Mouse (Mus musculus) MEL (cell line): ENCODE measurements around the gene Samsn1. TPM values are rescaled to one million over a fixed set of nuclear protein-coding genes. Genes with fewer than 3 reads are reported as not detected.

Experiments
- DNase-seq: peaks from one replicate; pipeline ENCODE4 v3.0.0; 2011; ENCODE audit warnings: low read depth, low spot score
- H3K27ac ChIP-seq: 2 replicates; pipeline ENCODE4 v1.5.1; 2012; ENCODE audit warnings: low read depth, mild to moderate bottlenecking, control low read depth, low read length, moderate library complexity; ENCODE audit not compliant: control insufficient read depth
- H3K27me3 ChIP-seq, 2 experiments: fragments of 150-350 bp in 1 of 2; sonication (generic) in 1 of 2; 2 replicates each; pipeline ENCODE4 v1.6.1; 2012; ENCODE audit warnings: low read length in 2 of 2, mild to moderate bottlenecking in 2 of 2, improper control_type of control experiment in 1 of 2, moderate library complexity in 1 of 2; ENCODE audit not compliant: insufficient read depth in 2 of 2, control insufficient read depth in 1 of 2
- H3K36me3 ChIP-seq, 2 experiments: 2 replicates each; pipeline ENCODE4 v1.6.1; 2012 to 2014; ENCODE audit warnings: low read length in 2 of 2, improper control_type of control experiment in 1 of 2, inconsistent platforms in 1 of 2, mild to moderate bottlenecking in 1 of 2; ENCODE audit not compliant: insufficient read depth in 2 of 2, control insufficient read depth in 1 of 2
- H3K4me1 ChIP-seq, 2 experiments: fragments of 150-350 bp in 1 of 2; sonication (generic) in 1 of 2; 2 replicates each; pipeline ENCODE4 v1.6.1; 2012; ENCODE audit warnings: low read length in 2 of 2, improper control_type of control experiment in 1 of 2, mild to moderate bottlenecking in 1 of 2; ENCODE audit not compliant: insufficient read depth in 2 of 2, control insufficient read depth in 1 of 2
- H3K4me3 ChIP-seq, 2 experiments: fragments of 150-350 bp in 1 of 2; sonication (generic) in 1 of 2; 2 replicates each; pipeline ENCODE4 v1.5.1; 2012; ENCODE audit warnings: low read depth in 2 of 2, low read length in 2 of 2, mild to moderate bottlenecking in 2 of 2, moderate library complexity in 2 of 2, control low read depth in 1 of 2, improper control_type of control experiment in 1 of 2; ENCODE audit not compliant: control insufficient read depth in 1 of 2, insufficient read depth in 1 of 2
- H3K79me2 ChIP-seq: 2 replicates; pipeline ENCODE4 v1.6.1; 2012; ENCODE audit warnings: mild to moderate bottlenecking, low read length, moderate library complexity; ENCODE audit not compliant: control insufficient read depth, poor library complexity, insufficient read depth
- H3K9ac ChIP-seq: 2 replicates; pipeline ENCODE4 v1.6.1; 2012; ENCODE audit warnings: low read depth, mild to moderate bottlenecking, control low read depth, low read length, moderate library complexity; ENCODE audit not compliant: control insufficient read depth, poor library complexity, severe bottlenecking
- H3K9me3 ChIP-seq: fragments of 150-350 bp; sonication (generic); replicated peaks from 2 replicates; pipeline ENCODE4 v1.6.1; 2012; ENCODE audit warnings: mild to moderate bottlenecking, low read length, improper control_type of control experiment, moderate library complexity; ENCODE audit not compliant: insufficient read depth
- BHLHE40 ChIP-seq: IDR thresholded peaks from 2 replicates; pipeline ENCODE4 v1.6.1; 2012; ENCODE audit warnings: low read depth, mild to moderate bottlenecking, inconsistent platforms, low read length, improper control_type of control experiment, borderline replicate concordance
- CHD1 ChIP-seq: IDR thresholded peaks from 2 replicates; pipeline ENCODE4 v1.6.1; 2012; ENCODE audit warnings: low read depth, mild to moderate bottlenecking, inconsistent platforms, low read length, improper control_type of control experiment
- CHD2 ChIP-seq: IDR thresholded peaks from 2 replicates; pipeline ENCODE4 v1.6.1; 2011; ENCODE audit warnings: low read length, improper control_type of control experiment
- CTCF ChIP-seq, 3 experiments: IDR thresholded peaks in 2 of 3; conservative IDR thresholded peaks in 1 of 3; 2 replicates each; pipeline ENCODE4 v1.5.1; 2011 to 2012; ENCODE audit warnings: low read length in 3 of 3, low read depth in 2 of 3, mild to moderate bottlenecking in 2 of 3, improper control_type of control experiment in 1 of 3, inconsistent platforms in 1 of 3, mixed read lengths in 1 of 3, moderate library complexity in 1 of 3; ENCODE audit not compliant: control insufficient read depth in 1 of 3, insufficient read depth in 1 of 3, poor library complexity in 1 of 3, severe bottlenecking in 1 of 3
- ELF1 ChIP-seq: IDR thresholded peaks from 2 replicates; pipeline ENCODE4 v1.6.1; 2014; ENCODE audit warnings: low read depth, mild to moderate bottlenecking, inconsistent platforms, low read length, improper control_type of control experiment, moderate library complexity
- EP300 ChIP-seq, 2 experiments: IDR thresholded peaks; 2 replicates each; pipeline ENCODE4 v1.6.1; 2011; ENCODE audit warnings: improper control_type of control experiment in 2 of 2, low read length in 2 of 2, low read depth in 1 of 2, mild to moderate bottlenecking in 1 of 2
- ETS1 ChIP-seq: IDR thresholded peaks from 2 replicates; pipeline ENCODE4 v1.6.1; 2012; ENCODE audit warnings: low read depth, mild to moderate bottlenecking, inconsistent platforms, low read length, improper control_type of control experiment, moderate library complexity
- GATA1 ChIP-seq: IDR thresholded peaks from 2 replicates; pipeline ENCODE4 v1.6.1; 2011; ENCODE audit warnings: low read depth, low read length, improper control_type of control experiment
- JUND ChIP-seq: IDR thresholded peaks from 2 replicates; pipeline ENCODE4 v1.6.1; 2011; ENCODE audit warnings: low read depth, mild to moderate bottlenecking, improper control_type of control experiment, low read length
- KAT2A ChIP-seq: conservative IDR thresholded peaks from 2 replicates; pipeline ENCODE4 v1.6.1; 2012; ENCODE audit warnings: low read depth, low read length, improper control_type of control experiment, inconsistent platforms
- MAZ ChIP-seq: IDR thresholded peaks from 2 replicates; pipeline ENCODE4 v1.6.1; 2012; ENCODE audit warnings: low read depth, mild to moderate bottlenecking, inconsistent platforms, low read length, improper control_type of control experiment
- MEF2A ChIP-seq: IDR thresholded peaks from 2 replicates; pipeline ENCODE4 v1.6.1; 2014; ENCODE audit warnings: low read depth, mild to moderate bottlenecking, inconsistent platforms, low read length, improper control_type of control experiment; ENCODE audit not compliant: poor library complexity, insufficient replicate concordance, severe bottlenecking; ENCODE audit errors: extremely low read depth
- MXI1 ChIP-seq: IDR thresholded peaks from 2 replicates; pipeline ENCODE4 v1.6.1; 2011; ENCODE audit warnings: mild to moderate bottlenecking, low read depth, low read length, improper control_type of control experiment
- RAD21 ChIP-seq: IDR thresholded peaks from 2 replicates; pipeline ENCODE4 v1.6.1; 2011; ENCODE audit warnings: mild to moderate bottlenecking, low read depth, low read length, improper control_type of control experiment
- RCOR1 ChIP-seq: IDR thresholded peaks from 2 replicates; pipeline ENCODE4 v1.6.1; 2012; ENCODE audit warnings: low read depth, mild to moderate bottlenecking, inconsistent platforms, low read length, improper control_type of control experiment
- SIN3A ChIP-seq: IDR thresholded peaks from 2 replicates; pipeline ENCODE4 v1.6.1; 2012; ENCODE audit warnings: low read length, improper control_type of control experiment, inconsistent platforms
- SMC3 ChIP-seq: IDR thresholded peaks from 2 replicates; pipeline ENCODE4 v1.6.1; 2011; ENCODE audit warnings: low read depth, low read length, improper control_type of control experiment
- TAL1 ChIP-seq: IDR thresholded peaks from 2 replicates; pipeline ENCODE4 v1.6.1; 2012; ENCODE audit warnings: mild to moderate bottlenecking, inconsistent platforms, low read length, moderate library complexity, mixed read lengths
- TBP ChIP-seq: IDR thresholded peaks from 2 replicates; pipeline ENCODE4 v1.8.0; 2011; ENCODE audit warnings: low read depth, low read length, improper control_type of control experiment
- TCF12 ChIP-seq: IDR thresholded peaks from 2 replicates; pipeline ENCODE4 v1.6.1; 2014; ENCODE audit warnings: low read depth, mild to moderate bottlenecking, inconsistent platforms, low read length, improper control_type of control experiment, moderate library complexity
- UBTF ChIP-seq: IDR thresholded peaks from 2 replicates; pipeline ENCODE4 v1.6.1; 2012; ENCODE audit warnings: low read depth, mild to moderate bottlenecking, inconsistent platforms, low read length, improper control_type of control experiment, moderate library complexity, borderline replicate concordance; ENCODE audit not compliant: insufficient read depth
- USF1 ChIP-seq: IDR thresholded peaks from 2 replicates; pipeline ENCODE4 v1.6.1; 2014; ENCODE audit warnings: low read depth, mild to moderate bottlenecking, inconsistent platforms, low read length, improper control_type of control experiment, moderate library complexity
- ZC3H11A ChIP-seq: IDR thresholded peaks from 2 replicates; pipeline ENCODE4 v1.6.1; 2012; ENCODE audit warnings: low read depth, mild to moderate bottlenecking, inconsistent platforms, low read length, improper control_type of control experiment
- ZNF384 ChIP-seq: IDR thresholded peaks from 2 replicates; pipeline ENCODE4 v1.6.1; 2012; ENCODE audit warnings: low read depth, mild to moderate bottlenecking, inconsistent platforms, low read length, improper control_type of control experiment
- polyA plus RNA-seq, 2 experiments: library from polyadenylated mRNA; stranded (reverse) in 1 of 2; unstranded in 1 of 2; fragments of >175 nt in 1 of 2; fragments of >200 nt in 1 of 2; gene quantifications; 2 replicates each; pipeline versions ENCODE4 v1.2.1 to v1.2.4; 2012; ENCODE audit warnings: low replicate concordance in 2 of 2, low read depth in 1 of 2; ENCODE audit not compliant: insufficient read length in 2 of 2, insufficient read depth in 1 of 2, missing spikeins in 1 of 2
- total RNA-seq: library from RNA; depleted of rRNA; stranded (reverse); fragments of 300-350 nt; gene quantifications from 2 replicates; pipeline ENCODE4 v1.2.3, GENCODE M21; 2012

Gene Samsn1
- total and polyA plus RNA-seq, 3 experiments = 55.2 to 205 (median 63.0) TPM

DNA sequence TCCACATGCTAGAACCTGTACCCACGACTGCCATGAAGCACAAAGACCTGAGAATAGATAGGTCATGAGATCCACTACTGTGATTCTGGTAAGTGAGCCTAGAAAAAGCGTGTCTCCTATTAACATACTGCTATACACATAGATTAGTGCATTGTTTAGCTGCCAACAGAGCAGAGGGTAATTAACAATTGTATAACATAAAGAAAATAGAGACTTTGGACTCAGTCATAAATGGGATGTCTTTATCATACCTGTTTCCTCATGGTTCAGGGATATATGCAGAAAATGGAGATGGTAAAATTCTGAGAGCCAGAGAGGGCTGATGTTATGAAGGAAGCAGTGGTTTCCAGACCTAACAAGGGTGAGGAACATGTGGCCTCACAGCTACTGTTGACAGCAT is 95.6 kb downstream of the Samsn1 start:
- Histone ChIP-seq H3K9ac (no peak overlapping the region), H3K4me3 (no peak overlapping the region), H3K4me1 (peaks cover 2 to 8% of the 10 kb centered on the region in 2 experiments; a peak in 2 of 4 replicates), H3K27me3 (no peaks in the 10 kb centered on the region), H3K36me3 (peaks cover 0 to 17% of the 10 kb centered on the region in 2 experiments; a peak in 2 of 4 replicates), H3K79me2 (no peaks in the 10 kb centered on the region), H3K9me3 (no peaks in the 10 kb centered on the region), H3K27ac (no peak overlapping the region)
- DNase-seq = no peak
- TF ChIP-seq BHLHE40 (no peak), RCOR1 (no peak), TBP (no peak), TAL1 (no peak), TCF12 (no peak)

DNA sequence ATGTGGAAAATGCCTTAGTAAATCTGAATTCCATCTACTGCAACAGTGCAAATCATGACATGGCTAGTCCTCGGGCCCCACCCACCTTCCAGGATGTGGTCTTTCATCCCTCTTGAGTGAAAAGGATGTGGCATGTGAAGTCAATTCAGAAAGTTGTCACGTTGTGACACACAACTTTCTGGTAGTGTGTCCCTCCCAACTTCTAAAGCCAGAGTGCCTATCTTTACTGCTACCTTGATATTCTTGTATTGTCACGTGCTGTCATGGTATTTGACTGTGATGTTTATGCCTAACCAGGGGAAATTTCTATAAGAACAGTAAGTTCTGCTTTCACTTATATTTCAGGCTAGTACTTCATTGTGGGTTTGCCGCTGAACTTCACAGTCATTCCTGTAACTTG is 101.2 kb downstream of the Samsn1 start:
- no peak for DNase-seq
- TF ChIP-seq ELF1 (no peak), JUND (no peak), TAL1 (no peak), ZC3H11A (no peak), RCOR1 (no peak), SMC3 (no peak), MAZ (no peak), RAD21 (no peak), CHD1 (no peak), EP300 (IDR thresholded peaks at IDR 0.05; ENCODE audit: low read depth in 1 of 2, low read length in 2 of 2) (no peak), UBTF (no peak), CTCF (IDR thresholded peaks at IDR 0.05 in 2 of 3, conservative IDR thresholded peaks at IDR 0.05 in 1 of 3; ENCODE audit: control insufficient read depth in 1 of 3, insufficient read depth in 1 of 3, low read depth in 2 of 3, low read length in 3 of 3, poor library complexity in 1 of 3, severe bottlenecking in 1 of 3) (no peak)
- H3K27me3 ChIP-seq = no peaks in the 10 kb centered on the region
- H3K79me2 ChIP-seq = no peaks in the 10 kb centered on the region
- peaks cover 0 to 37% of the 10 kb centered on the region in 2 experiments; a peak in 2 of 4 replicates for H3K36me3 ChIP-seq
- H3K27ac ChIP-seq = no peak overlapping the region
- H3K4me1 ChIP-seq = peaks cover 21 to 27% of the 10 kb centered on the region in 2 experiments
- no peaks in the 10 kb centered on the region for H3K9me3 ChIP-seq
- no peak overlapping the region for H3K9ac ChIP-seq
- H3K4me3 ChIP-seq = no peak overlapping the region

GRCm38 (mm10) chr16:75919298-75919697 is 102.8 kb downstream of the Samsn1 start:
- H3K4me1 ChIP-seq = peaks cover 21 to 27% of the 10 kb centered on the region in 2 experiments
- no peaks in the 10 kb centered on the region for H3K27me3 ChIP-seq
- H3K36me3 ChIP-seq = peaks cover 0 to 37% of the 10 kb centered on the region in 2 experiments; a peak in 2 of 4 replicates
- no peaks in the 10 kb centered on the region for H3K9me3 ChIP-seq
- no peak overlapping the region for H3K4me3 ChIP-seq
- peak; percentile 44 for DNase-seq
- H3K9ac ChIP-seq = no peak overlapping the region
- H3K79me2 ChIP-seq = no peaks in the 10 kb centered on the region
- TF ChIP-seq TAL1 (0 out of 2 replicates have a peak, but pooled peaks have one; percentile 20), CHD2 (no peak), MXI1 (no peak; the same call in 1 of the 2 replicates), EP300 (IDR thresholded peaks at IDR 0.05; ENCODE audit: low read depth in 1 of 2, low read length in 2 of 2) (peak; percentile 37 to 70; a peak in 3 of 4 replicates), TCF12 (peak; percentile 82), MEF2A (0 out of 2 replicates have a peak, but pooled peaks have one; percentile 15), ETS1 (peak; percentile 87), GATA1 (peak; percentile 72), USF1 (no peak), RCOR1 (peak; percentile 40; the same call in 1 of the 2 replicates), KAT2A (no peak), SIN3A (peak; percentile 56), BHLHE40 (peak; percentile 93), ZNF384 (peak; percentile 94)
- no peak overlapping the region for H3K27ac ChIP-seq
